Mouse (Mus musculus): ENCODE results near the gene Cenpp.

DNA sequence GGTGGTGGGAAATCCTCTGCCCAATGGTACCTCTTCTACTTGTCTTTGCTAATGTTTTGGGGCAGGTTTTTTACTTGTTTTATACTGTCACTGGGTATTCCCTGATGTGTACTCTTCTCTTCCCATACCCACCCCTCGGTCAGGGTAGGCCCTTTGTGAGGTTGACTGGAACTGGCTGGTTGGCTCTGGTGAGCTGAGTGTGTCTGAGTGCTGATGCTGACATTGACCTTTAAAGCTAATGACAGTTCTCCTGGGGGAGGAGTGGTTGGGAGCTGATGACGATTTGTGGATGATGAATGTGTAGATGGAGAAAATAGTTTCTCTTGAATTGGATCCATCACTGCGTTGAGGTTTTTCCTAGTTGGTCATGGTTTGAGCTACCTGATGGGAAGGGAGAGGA is 225.8 kb downstream of the Cenpp start:
- no peak for TF ChIP-seq CTCF (IDR thresholded peaks at IDR 0.05)
- no peak for TF ChIP-seq EP300 (IDR thresholded peaks at IDR 0.05)

Data from lung, postnatal 0 days (tissue).